Mouse (Mus musculus) thymus, adult 2 months (tissue): ENCODE results near the gene Calcoco1. TPM values are rescaled to one million over a fixed set of nuclear protein-coding genes. Genes with fewer than 3 reads are reported as not detected.

Experiments used
- DNase-seq: peaks from one replicate; pipeline ENCODE4 v3.0.0; 2021
- H3K27ac ChIP-seq: fragments of 200-500 bp; 2 replicates; pipeline ENCODE4 v1.5.1; 2012; ENCODE audit warnings: low read length, control low read depth; ENCODE audit not compliant: control insufficient read depth, insufficient read depth
- H3K27me3 ChIP-seq: fragments of 200-500 bp; 2 replicates; pipeline ENCODE4 v1.6.1; 2012; ENCODE audit warnings: mild to moderate bottlenecking, low read length, moderate library complexity, mixed read lengths; ENCODE audit not compliant: control insufficient read depth, insufficient read depth
- H3K36me3 ChIP-seq: fragments of 200-500 bp; 2 replicates; pipeline ENCODE4 v1.6.1; 2012; ENCODE audit warnings: mild to moderate bottlenecking, low read length, moderate library complexity; ENCODE audit not compliant: control insufficient read depth, insufficient read depth
- H3K4me1 ChIP-seq: fragments of 200-500 bp; replicated peaks from 2 replicates; pipeline ENCODE4 v1.6.1; 2012; ENCODE audit warnings: low read length; ENCODE audit not compliant: control insufficient read depth, insufficient read depth
- H3K4me3 ChIP-seq: fragments of 200-500 bp; 2 replicates; pipeline ENCODE4 v1.5.1; 2012; ENCODE audit warnings: mild to moderate bottlenecking, low read length, control low read depth, moderate library complexity; ENCODE audit not compliant: control insufficient read depth, insufficient read depth
- CTCF ChIP-seq: fragments of 200-500 bp; IDR thresholded peaks from 2 replicates; pipeline ENCODE4 v1.5.1; 2012; ENCODE audit warnings: mild to moderate bottlenecking, control low read depth, low read length, moderate library complexity, borderline replicate concordance; ENCODE audit not compliant: control insufficient read depth, poor library complexity, insufficient read depth; ENCODE audit errors: extremely low read depth
- POLR2A ChIP-seq: fragments of 200-500 bp; IDR thresholded peaks from 2 replicates; pipeline ENCODE4 v1.6.1; 2012; ENCODE audit warnings: mild to moderate bottlenecking, low read length, control low read depth, moderate library complexity; ENCODE audit not compliant: control insufficient read depth, poor library complexity, insufficient read depth; ENCODE audit errors: extremely low read depth
- WGBS: fragments of 180-500 bp; shearing (Covaris S2); methylation state at CpG from one replicate; pipeline ENCODE4 v1.1.7; 2018; 5-methylcytosine and 5-hydroxymethylcytosine counted together
- polyA plus RNA-seq: library from polyadenylated mRNA; depleted of rRNA; stranded (reverse); fragments of >200 nt; gene quantifications from 2 replicates; pipeline ENCODE4 v1.2.3, GENCODE M21; 2012

Calcoco1 gene
- polyA plus RNA-seq, 1 experiment, result 77.5 TPM

- no peak overlapping the region for H3K27ac ChIP-seq
- peaks cover 3% of the 10 kb centered on the region; the same call in 1 of the 2 replicates for H3K36me3 ChIP-seq
These were observed 19.0 kb downstream of the Calcoco1 start for GRCm38 (mm10) chr15:102702972-102703371.

GRCm38 (mm10) chr15:102698193-102698592 is 23.8 kb downstream of the Calcoco1 start:
- H3K4me1 ChIP-seq, result 0 out of 2 replicates have a peak, but pooled peaks cover under 1% of the 10 kb centered on the region
- TF ChIP-seq CTCF (peak; percentile 92), POLR2A (no peak)
- peak; percentile 68 for DNase-seq
- peaks cover 11% of the 10 kb centered on the region for H3K27me3 ChIP-seq
- H3K4me3 ChIP-seq, result no peak overlapping the region
- 3% methylated on average over 11 of the region's 11 CpGs for WGBS
- H3K36me3 ChIP-seq, result no peaks in the 10 kb centered on the region
- no peak overlapping the region for H3K27ac ChIP-seq

More at GRCm38 (mm10) chr15:102702972-102703371, 19.0 kb downstream of the Calcoco1 start:
- H3K27me3 ChIP-seq, result no peaks in the 10 kb centered on the region
- no peaks in the 10 kb centered on the region for H3K4me1 ChIP-seq
- DNase-seq, result no peak
- 61% methylated on average over 3 of the region's 3 CpGs for WGBS
- no peak overlapping the region for H3K4me3 ChIP-seq
- TF ChIP-seq CTCF (no peak), POLR2A (no peak)

- 46% methylated on average over 3 of the region's 3 CpGs for WGBS
- Histone ChIP-seq H3K4me1 (peaks cover 9% of the 10 kb centered on the region; the same call in 1 of the 2 replicates), H3K4me3 (no peak overlapping the region), H3K27me3 (peaks cover 20% of the 10 kb centered on the region), H3K27ac (no peak overlapping the region), H3K36me3 (no peaks in the 10 kb centered on the region)
- no peak for DNase-seq
- TF ChIP-seq CTCF (no peak), POLR2A (no peak)
These were observed 25.1 kb downstream of the Calcoco1 start for GRCm38 (mm10) chr15:102696899-102697298.

DNA sequence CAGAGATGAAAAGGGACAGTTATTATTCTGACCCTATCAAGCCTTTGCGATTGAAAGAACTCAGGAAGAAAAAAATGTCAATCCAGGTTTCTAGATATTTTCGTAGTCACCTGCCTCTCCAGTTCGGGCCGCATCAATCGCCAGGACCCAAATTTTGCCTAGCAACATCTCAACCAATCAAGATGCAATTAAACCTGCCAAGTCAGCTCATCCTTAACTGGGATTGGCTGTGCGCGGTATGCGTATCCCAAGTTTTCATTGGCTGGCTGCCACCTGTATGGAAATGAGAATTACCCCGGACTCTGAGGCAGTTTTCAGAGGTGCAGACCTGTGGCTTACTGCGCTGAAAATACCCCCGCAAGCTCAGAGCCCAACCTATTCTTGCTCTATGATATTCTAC is 28.4 kb downstream of the Calcoco1 start:
- WGBS, result 9% methylated on average over 11 of the region's 11 CpGs
- TF ChIP-seq CTCF, result no peak
- no peak for TF ChIP-seq POLR2A
- Histone ChIP-seq H3K4me3 (no peak overlapping the region), H3K27me3 (peaks cover 20% of the 10 kb centered on the region), H3K4me1 (peaks cover 9% of the 10 kb centered on the region; the same call in 1 of the 2 replicates), H3K27ac (no peak overlapping the region), H3K36me3 (no peaks in the 10 kb centered on the region)
- DNase-seq, result peak; percentile 20

DNA sequence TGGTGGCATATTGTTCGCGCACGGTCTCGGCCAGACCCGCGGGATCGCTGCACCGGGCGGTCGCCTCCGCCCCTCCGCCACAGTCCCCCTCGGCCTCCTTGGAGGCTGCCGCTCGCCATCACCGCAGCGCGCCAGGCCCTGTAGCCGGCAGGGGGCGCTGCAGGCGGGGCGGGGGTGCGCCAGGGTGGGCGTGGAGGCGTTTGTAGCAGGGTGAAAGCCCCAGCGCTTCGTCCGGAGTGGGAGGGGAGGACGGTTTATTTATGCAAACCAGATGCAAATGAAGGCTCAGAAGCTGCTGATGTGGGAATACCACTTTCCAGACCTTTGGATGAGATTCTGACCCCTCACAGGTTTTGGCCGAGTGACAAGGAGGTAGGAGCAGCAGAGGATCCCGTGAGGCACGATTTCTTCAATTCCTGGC is 29.0 kb downstream of the Calcoco1 start:
- Histone ChIP-seq H3K27ac (no peak overlapping the region), H3K36me3 (no peaks in the 10 kb centered on the region), H3K4me1 (peaks cover 9% of the 10 kb centered on the region; the same call in 1 of the 2 replicates), H3K27me3 (peaks cover 20% of the 10 kb centered on the region), H3K4me3 (peak overlapping the region; percentile 2; the same call in 1 of the 2 replicates)
- peak; percentile 45 for DNase-seq
- peak; percentile 78; the same call in 1 of the 2 replicates for TF ChIP-seq CTCF
- TF ChIP-seq POLR2A, result no peak
- under 1% methylated on average over 32 of the region's 32 CpGs for WGBS

DNA sequence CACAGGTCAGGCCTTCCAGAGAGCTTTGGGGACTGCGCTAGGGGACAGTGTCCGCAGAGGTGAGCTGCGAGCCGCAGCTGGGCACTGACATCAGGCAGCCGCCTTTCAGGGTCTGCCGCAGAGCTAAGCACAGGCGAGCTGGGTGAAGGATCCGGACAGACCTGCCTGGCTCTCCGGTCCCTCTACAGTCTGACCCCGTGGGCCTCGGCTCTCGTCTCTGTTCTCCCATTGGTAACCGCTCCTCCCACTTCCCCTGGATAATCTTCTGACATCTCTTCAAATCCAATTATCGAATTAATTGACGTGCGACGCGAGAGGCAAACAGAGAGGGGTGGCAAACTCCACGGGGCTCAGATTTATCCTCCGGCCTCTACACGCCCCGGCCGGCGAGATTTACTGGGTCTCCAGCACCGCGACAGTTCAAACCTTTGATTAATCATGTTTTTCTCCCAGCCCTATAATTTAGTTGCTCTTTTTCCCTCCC is 29.6 kb downstream of the Calcoco1 start:
- Histone ChIP-seq H3K27me3 (peaks cover 20% of the 10 kb centered on the region), H3K27ac (no peak overlapping the region), H3K36me3 (no peaks in the 10 kb centered on the region), H3K4me3 (no peak overlapping the region), H3K4me1 (peaks cover 9% of the 10 kb centered on the region; the same call in 1 of the 2 replicates)
- no peak for TF ChIP-seq CTCF
- TF ChIP-seq POLR2A, result no peak
- WGBS, result 8% methylated on average over 26 of the region's 26 CpGs
- no peak for DNase-seq

DNA sequence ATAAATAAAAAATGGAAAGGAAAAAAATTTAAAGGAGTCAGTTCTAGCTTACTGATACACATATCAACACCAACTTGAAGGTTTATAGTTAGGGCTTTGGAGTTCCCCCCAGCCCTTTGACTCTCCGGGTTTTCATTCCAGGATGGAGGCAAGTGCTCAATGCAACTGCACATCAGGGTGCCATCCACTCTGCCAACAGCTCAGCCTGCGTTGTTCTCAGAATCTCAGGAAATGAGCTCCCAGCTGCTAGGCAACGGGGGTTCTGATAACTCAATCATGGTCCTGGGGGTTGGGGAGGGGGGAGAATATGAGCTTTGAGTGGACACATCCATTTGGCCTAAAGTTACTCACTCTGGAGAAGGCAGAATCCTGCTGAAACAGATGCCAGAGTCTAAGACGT is 36.2 kb downstream of the Calcoco1 start:
- TF ChIP-seq POLR2A (no peak), CTCF (no peak)
- DNase-seq, result no peak
- 36% methylated on average over 4 of the region's 4 CpGs for WGBS

GRCm38 (mm10) chr15:102683670-102684069 is 38.3 kb downstream of the Calcoco1 start:
- H3K27ac ChIP-seq, result no peak overlapping the region
- no peak for DNase-seq
- H3K27me3 ChIP-seq, result no peaks in the 10 kb centered on the region; the same call in 1 of the 2 replicates
- WGBS, result 10% methylated on average over 1 of the region's 1 CpGs
- H3K4me3 ChIP-seq, result no peak overlapping the region
- H3K4me1 ChIP-seq, result no peaks in the 10 kb centered on the region
- H3K36me3 ChIP-seq, result no peaks in the 10 kb centered on the region
- no peak for TF ChIP-seq POLR2A
- no peak for TF ChIP-seq CTCF

More for the DNA sequence above, 36.2 kb downstream of the Calcoco1 start:
- H3K27ac ChIP-seq, result no peak overlapping the region
- H3K27me3 ChIP-seq, result no peaks in the 10 kb centered on the region; the same call in 1 of the 2 replicates
- H3K4me1 ChIP-seq, result no peaks in the 10 kb centered on the region
- no peak overlapping the region for H3K4me3 ChIP-seq
- no peaks in the 10 kb centered on the region for H3K36me3 ChIP-seq
